Mouse (Mus musculus) urinary bladder, postnatal 36 days (tissue): ENCODE data around the gene Plek2.
"Not testable (repeated sequence)": the region's sequence is repeated elsewhere in the genome, so short reads cannot be mapped to it uniquely, and the experiment has no call there.

Source experiments
- DNase-seq, 2 experiments: peaks; one replicate each; pipeline ENCODE4 v3.0.0; 2022; ENCODE audit warnings: low spot score in 2 of 2, mixed read lengths in 1 of 2

Gene Plek2

DNA sequence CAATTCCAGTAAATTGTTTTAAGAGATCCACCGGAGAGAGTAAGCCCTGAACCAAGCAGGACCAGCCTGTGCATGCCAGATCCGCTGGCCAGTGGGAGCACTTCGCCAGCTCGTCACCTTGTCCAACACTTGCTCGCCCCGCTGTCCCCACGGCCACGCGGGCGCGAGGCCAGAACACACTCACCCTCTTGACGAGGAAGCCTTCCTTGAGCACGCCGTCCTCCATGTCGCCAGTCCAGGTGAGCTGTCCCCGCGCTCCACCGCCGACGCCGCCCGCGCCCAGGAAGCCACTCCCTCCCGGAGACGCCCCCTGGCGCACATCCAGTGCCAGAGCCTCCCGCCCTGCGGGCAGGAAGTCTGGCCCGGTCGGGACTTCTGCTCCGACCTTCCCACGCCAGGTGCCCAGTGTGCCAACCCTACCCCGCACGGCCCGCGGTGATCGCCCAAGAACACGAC, at the start of gene Plek2:
Gene Plek2, minus strand, starts transcription at position 258 of the 456 bp plus-strand sequence.
- DNase-seq, result peak; percentile 78 to 83

DNA sequence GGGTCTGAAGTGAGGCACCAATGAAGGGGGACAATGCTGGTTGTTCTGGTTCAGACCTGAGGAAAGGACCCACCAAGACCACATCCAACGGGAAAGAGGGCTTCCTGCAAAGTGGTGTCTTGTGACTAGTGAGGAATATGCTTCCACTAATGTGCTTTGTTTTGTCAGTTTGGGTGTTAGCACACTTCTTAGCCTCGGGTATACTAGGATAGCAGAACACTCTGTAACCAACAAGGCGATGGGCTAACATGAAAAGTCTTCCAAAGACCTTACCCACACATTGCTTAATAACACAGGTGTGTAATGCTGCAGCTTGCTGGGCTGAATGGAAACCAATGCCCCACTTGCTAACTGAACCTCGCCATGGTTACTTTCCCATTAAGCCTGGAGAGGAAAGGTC, 49.6 kb upstream of the Plek2 start:
- no peak for DNase-seq

DNA sequence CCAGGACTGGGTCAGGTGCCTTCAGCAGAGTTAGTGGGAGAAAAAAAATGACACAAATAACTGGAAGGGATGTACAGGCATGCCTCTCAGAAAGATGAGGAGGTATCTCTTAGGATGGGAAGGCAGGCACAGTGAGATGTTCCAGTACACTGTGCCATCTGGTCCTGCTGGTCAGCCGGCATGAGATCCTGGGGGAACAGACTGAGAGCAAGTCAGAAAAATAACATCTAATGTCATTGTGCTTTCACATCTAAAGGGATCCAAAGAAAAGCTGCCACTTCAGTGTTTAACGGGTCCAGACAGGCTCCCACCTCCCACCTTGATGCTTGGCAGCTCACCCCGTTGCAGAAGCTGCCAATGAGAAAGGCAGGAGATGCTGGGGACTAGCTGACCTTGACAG, 45.7 kb upstream of the Plek2 start:
- DNase-seq, result no peak

DNA sequence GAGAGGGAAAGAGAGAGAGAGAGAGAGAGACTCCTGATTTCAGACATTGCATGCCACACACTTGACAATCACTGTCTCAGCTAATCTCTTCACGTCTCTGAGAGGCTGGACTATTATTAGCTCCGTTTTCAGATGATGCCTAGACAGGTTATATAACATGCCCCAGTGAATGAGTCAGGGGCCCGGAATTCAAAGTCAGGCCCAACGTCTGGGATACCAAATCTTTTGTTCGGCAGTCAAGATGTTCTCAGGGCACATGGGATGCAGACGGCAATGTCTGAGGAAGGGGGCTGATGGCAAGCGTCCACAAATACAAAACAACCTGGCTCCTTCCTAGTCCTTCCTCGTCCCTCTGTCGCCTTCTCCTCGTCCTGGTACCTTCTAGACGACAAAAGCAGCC, 45.3 kb upstream of the Plek2 start:
- no peak for DNase-seq

GRCm38 (mm10) chr12:78947661-78948060, 40.9 kb upstream of the Plek2 start:
- no peak for DNase-seq

DNA sequence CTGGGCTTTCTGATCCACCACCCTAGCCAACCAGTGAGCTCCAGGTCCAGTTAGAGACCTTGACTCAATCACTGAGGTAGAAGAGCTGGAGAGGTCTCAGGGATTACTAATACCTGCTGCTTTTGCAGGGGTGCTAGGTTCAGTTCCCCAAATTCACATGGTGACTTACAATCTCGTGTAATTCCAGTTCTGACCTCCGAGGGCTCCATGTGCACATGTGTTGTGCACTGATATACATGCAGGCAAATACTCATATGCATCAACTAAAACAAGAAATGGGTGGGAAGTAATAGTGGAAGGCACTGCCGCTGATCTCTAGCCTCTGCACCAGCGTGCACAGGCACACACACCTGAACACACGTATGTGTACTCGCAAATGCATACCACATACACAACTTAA, 40.4 kb upstream of the Plek2 start:
- DNase-seq, result no peak

DNA sequence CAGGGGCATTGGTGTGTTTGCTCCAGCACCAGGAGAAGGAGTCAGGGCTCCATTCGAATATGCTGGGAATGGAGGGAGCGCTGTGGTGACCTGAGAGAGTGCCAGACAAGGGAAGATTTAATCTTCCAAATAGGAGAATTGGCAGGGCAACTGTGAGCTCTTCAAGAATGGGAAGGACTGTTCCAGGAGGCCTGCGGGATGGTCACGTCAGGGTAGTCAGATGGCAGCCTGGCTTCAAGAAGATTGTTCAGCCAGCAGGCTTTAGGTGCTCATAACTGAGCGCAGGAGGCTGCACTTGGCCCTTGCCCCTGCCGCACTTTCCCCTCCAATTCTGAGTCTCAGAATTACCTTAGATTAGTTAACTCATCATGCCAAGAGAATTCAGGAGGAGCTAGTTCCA, 36.2 kb upstream of the Plek2 start:
- DNase-seq, result no peak

GRCm38 (mm10) chr12:78940081-78940480, 33.3 kb upstream of the Plek2 start:
- DNase-seq, result no peak

DNA sequence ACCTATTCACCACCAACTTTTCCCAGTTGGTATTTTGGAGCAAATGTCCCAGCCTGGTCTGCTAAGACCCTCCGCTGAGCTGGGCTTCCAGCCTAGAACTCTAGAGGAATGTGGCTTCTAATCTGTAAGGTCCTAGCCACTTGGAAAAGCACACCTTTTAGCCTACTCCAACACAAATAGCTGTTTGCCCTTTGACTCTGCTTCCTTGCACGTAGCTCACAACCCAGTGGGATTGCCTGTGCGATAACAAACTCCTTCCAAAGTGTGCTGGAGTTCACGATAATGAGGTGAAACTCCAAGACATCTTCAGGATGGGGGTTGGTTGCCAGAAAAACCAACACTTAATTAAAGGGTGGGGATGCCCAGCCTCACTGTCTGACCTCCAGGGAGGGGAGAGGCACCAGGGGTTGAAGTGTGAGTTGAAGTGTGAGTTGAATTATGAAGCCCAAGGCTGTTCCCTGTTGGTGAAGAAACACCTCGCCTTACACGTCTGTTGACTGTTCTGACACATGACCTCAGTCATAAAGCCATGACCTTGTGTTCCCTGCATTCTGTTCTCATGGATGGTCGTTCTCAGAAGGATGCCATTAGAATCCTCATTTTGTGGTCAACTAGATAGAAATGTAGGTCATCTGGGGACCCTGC, 32.8 kb upstream of the Plek2 start:
- DNase-seq, result no peak

- no peak for DNase-seq
Observed at GRCm38 (mm10) chr12:78936494-78936893, 29.7 kb upstream of the Plek2 start.

DNA sequence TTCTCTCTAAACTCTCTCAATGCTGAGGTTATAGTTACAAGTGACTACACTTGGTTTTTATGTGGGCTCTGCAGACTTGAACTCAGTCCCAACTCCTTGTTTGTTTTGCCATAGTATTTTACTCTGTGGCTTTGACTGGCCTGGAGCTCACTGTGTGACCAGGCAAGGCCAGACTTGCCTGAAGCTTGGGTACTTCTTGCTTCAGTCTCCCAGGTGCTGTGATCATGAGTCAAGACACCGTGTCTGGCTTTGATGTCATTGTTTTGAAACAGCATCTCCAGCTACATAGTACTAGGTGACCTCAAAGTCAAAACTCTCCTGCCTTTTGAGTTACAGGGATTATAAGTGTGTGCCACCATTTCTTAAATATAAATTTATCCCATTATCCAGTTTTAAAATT, 23.1 kb upstream of the Plek2 start:
- no peak for DNase-seq

GRCm38 (mm10) chr12:78927287-78927686, 20.5 kb upstream of the Plek2 start:
- DNase-seq, result no peak

- DNase-seq, result no peak
Observed at GRCm38 (mm10) chr12:78923539-78924189, 16.9 kb upstream of the Plek2 start.

- not testable (repeated sequence) for DNase-seq
Observed at GRCm38 (mm10) chr12:78922977-78923376, 16.2 kb upstream of the Plek2 start.

- DNase-seq, result no peak
Observed at GRCm38 (mm10) chr12:78922058-78922457, 15.3 kb upstream of the Plek2 start.

DNA sequence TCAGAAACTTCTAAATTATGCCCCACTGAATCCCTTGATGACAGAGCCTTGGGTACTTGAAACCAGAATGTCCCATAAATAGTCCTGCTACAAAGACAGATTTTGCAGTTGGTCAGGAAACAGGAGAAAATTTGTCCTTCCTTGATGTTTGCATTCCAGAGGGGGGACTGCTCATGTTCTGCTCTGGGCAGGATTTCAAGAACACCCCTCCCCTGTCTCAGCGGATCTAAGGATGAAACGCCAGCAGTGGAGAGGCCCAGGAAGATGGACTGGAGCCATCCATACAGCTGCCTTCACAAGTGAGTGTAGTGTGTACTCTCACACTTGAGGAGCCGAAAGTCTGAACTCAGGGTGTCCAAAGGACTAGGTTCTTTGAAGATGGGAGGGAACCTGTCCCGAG, 14.7 kb upstream of the Plek2 start:
- no peak for DNase-seq

- peak; percentile 42 to 54 for DNase-seq
Observed at GRCm38 (mm10) chr12:78919079-78919712, 12.4 kb upstream of the Plek2 start.

DNA sequence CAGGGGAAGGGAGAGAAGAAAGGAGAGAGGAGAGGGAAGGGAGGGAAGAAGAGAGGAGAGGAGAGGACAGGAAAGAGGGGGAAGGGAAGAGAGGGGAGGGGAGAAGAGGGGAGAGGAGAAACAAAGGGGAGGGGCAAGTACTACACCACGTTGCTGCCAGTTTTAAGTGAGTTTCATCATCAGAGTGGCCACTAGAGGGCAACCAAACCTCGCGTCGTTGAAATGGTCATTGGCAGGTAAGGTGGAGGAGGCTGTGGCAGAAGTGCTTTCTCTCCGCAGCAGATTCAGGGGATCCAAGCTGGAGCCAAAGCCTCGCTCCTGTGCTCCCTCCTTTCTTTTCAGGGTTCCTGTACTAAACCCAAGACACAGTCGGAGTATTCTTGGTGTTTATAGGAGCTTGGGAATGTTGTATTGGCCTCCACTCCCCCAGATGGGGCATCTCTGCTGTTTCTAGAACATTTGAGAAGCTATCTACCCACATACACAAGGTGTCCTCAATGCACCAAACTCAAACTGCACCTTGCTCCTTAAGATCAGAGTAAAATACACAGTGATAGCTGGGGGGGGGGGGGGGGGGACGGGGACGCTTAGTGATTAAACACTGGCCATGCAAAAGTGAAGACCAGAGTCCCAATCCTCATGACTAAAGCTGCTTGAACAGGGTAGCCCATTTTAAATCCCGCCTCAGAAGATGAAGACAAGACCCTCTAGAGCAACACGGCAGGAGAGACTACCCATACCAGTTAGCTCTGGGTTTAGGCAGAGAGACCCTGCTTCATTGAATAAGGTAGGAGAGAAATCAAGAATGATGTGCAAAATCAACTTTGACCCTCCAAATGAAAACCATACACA, 11.7 kb upstream of the Plek2 start:
- DNase-seq, result peak; percentile 79 to 80

DNA sequence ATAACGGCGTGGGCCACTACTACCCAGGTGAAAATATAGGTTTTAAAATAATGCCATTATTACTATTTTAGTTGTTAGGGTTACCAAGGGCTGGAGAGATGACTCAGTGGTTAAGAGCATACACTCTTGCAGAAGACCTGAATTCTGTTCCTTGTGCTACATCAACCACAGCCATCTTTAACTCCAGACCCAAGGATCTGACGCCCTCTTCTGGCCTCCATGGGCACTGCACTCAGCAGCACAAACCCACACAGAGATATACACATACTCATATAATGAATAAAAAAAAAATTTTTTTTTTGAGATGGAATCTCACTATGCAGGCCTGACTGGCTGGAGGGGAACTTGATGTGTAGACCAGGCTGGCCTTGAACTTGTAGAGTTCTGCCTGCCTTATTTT, 9.5 kb upstream of the Plek2 start:
- no peak for DNase-seq

DNA sequence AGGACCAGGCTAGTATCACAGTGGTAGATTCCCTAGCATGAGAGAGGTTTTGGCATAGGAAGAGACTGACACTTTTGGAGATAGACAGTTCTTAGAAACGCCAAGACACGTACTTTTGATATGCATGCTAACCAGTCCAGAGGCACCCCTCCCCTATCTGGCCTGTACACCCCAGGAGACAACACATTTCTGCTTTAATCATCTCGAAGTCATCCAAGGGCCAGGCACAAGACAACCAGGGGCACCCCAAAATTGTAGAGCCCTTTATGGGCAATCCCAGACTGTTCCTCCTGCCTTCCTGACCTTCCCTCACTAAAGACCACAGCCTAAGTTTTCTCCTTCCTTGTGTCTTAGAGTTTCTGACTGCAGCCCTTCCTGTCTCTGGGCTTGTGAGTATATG, 8.8 kb upstream of the Plek2 start:
- DNase-seq, result no peak

DNA sequence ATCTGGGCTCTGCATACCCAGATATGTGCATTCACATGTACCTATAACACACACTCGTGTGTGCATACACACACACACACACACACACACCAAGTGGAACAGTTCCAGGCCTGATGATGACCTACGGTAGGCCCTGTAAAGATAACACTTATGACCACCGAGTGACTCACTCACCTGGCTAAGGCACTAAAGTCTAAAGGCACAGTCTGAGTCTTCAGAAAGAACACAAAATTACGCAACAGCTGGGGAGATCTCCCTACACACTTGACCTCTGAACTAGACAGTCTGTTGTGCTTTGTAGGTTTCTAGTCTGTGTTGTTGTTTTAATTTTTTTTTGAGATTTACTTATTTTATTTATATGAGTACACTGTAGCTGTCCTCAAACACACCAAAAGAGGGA, 7.7 kb upstream of the Plek2 start:
- peak in 1 of 2 experiments; percentile 16 for DNase-seq
